Mouse (Mus musculus) heart, postnatal 10 days (tissue): ENCODE measurements at regions not wholly inside any gene's neighbourhood (a gene's known extent, or its start where the extent isn't known, plus 50 kb on each side); places are given as distances from the start of the nearest gene placed in this dataset.

Experiments used
- DNase-seq, 2 experiments: peaks; one replicate each; pipeline ENCODE4 v3.0.0; 2021
- intact Hi-C: fragments of 180-260 bp; cut with DNase I; formaldehyde crosslinking; loops from one replicate; pipeline ENCODE4 v1.15.1; 2025

- intact Hi-C loops, result no loop called here
- DNase-seq, result no peak
Observed at GRCm38 (mm10) chr5:69877100-69877499, 285.0 kb upstream of the Gnpda2 start.

- DNase-seq, result no peak
- intact Hi-C loops, result no loop called here
Observed at GRCm38 (mm10) chr5:69863027-69863426, 270.9 kb upstream of the Gnpda2 start.

GRCm38 (mm10) chr5:69844809-69845208 lies 252.7 kb upstream of the Gnpda2 start:
- no peak for DNase-seq
- intact Hi-C loops, result loop anchor here (5.0 kb wide), 1 partner anchor 233 kb away; no protein-coding TSS in a partner anchor

- DNase-seq, result no peak
- intact Hi-C loops, result no loop called here
Observed at GRCm38 (mm10) chr5:69837947-69838710, 246.0 kb upstream of the Gnpda2 start.

GRCm38 (mm10) chr5:69836356-69836755 lies 244.2 kb upstream of the Gnpda2 start:
- DNase-seq, result no peak
- intact Hi-C loops, result no loop called here

GRCm38 (mm10) chr5:69835162-69835561 lies 243.0 kb upstream of the Gnpda2 start:
- DNase-seq, result no peak
- intact Hi-C loops, result no loop called here

GRCm38 (mm10) chr5:69817778-69818177 lies 225.6 kb upstream of the Gnpda2 start:
- DNase-seq, result no peak
- intact Hi-C loops, result no loop called here

- no peak for DNase-seq
- intact Hi-C loops, result no loop called here
Observed at GRCm38 (mm10) chr5:69817035-69817434, 224.9 kb upstream of the Gnpda2 start.

GRCm38 (mm10) chr5:69815356-69815755 lies 223.2 kb upstream of the Gnpda2 start:
- no peak for DNase-seq
- intact Hi-C loops, result no loop called here

- DNase-seq, result no peak
Observed at GRCm38 (mm10) chr5:69802612-69803011, 210.5 kb upstream of the Gnpda2 start.

GRCm38 (mm10) chr5:69802101-69802500 lies 210.0 kb upstream of the Gnpda2 start:
- intact Hi-C loops, result no loop called here

More at GRCm38 (mm10) chr5:69802612-69803011, 210.5 kb upstream of the Gnpda2 start:
- intact Hi-C loops, result no loop called here

GRCm38 (mm10) chr5:69795316-69795715 lies 203.2 kb upstream of the Gnpda2 start:
- intact Hi-C loops, result no loop called here

More at GRCm38 (mm10) chr5:69802101-69802500, 210.0 kb upstream of the Gnpda2 start:
- DNase-seq, result no peak

GRCm38 (mm10) chr5:69794641-69795040 lies 202.5 kb upstream of the Gnpda2 start:
- intact Hi-C loops, result no loop called here
- no peak for DNase-seq

More at GRCm38 (mm10) chr5:69795316-69795715, 203.2 kb upstream of the Gnpda2 start:
- DNase-seq, result no peak

- intact Hi-C loops, result no loop called here
Observed at GRCm38 (mm10) chr5:69756769-69757485, 164.8 kb upstream of the Gnpda2 start.

GRCm38 (mm10) chr5:69756360-69756759 lies 164.2 kb upstream of the Gnpda2 start:
- intact Hi-C loops, result no loop called here
- DNase-seq, result no peak

More at GRCm38 (mm10) chr5:69756769-69757485, 164.8 kb upstream of the Gnpda2 start:
- no peak for DNase-seq

GRCm38 (mm10) chr5:69740511-69740910 lies 148.4 kb upstream of the Gnpda2 start:
- no peak for DNase-seq
- intact Hi-C loops, result no loop called here

GRCm38 (mm10) chr5:69721351-69722006 lies 129.3 kb upstream of the Gnpda2 start:
- DNase-seq, result peak in 1 of 2 experiments; percentile 3
- intact Hi-C loops, result no loop called here

- DNase-seq, result no peak
- intact Hi-C loops, result no loop called here
Observed at GRCm38 (mm10) chr5:69716087-69716486, 123.9 kb upstream of the Gnpda2 start.

- intact Hi-C loops, result no loop called here
- no peak for DNase-seq
Observed at GRCm38 (mm10) chr5:69707099-69707498, 115.0 kb upstream of the Gnpda2 start.

- DNase-seq, result no peak
- intact Hi-C loops, result no loop called here
Observed at GRCm38 (mm10) chr5:69705168-69705532, 113.0 kb upstream of the Gnpda2 start.
